Mouse (Mus musculus) thymus, postnatal 0 days (tissue): ENCODE measurements around the gene Stx6. TPM values are rescaled to one million over a fixed set of nuclear protein-coding genes. Genes with fewer than 3 reads are reported as not detected.

Source experiments
- DNase-seq: peaks from one replicate; pipeline ENCODE4 v3.0.0-alpha.2; 2015; ENCODE audit warnings: low spot score
- polyA plus RNA-seq: library from polyadenylated mRNA; unstranded; fragments of >200 nt; fragmentation: Nextera tagmentation; extraction: Ambion mirVana; gene quantifications from 2 replicates; pipeline ENCODE4 v1.2.1, GENCODE M21; 2015

Gene Stx6
- polyA plus RNA-seq, 1 experiment from 2014 or later, result 150 TPM

DNA sequence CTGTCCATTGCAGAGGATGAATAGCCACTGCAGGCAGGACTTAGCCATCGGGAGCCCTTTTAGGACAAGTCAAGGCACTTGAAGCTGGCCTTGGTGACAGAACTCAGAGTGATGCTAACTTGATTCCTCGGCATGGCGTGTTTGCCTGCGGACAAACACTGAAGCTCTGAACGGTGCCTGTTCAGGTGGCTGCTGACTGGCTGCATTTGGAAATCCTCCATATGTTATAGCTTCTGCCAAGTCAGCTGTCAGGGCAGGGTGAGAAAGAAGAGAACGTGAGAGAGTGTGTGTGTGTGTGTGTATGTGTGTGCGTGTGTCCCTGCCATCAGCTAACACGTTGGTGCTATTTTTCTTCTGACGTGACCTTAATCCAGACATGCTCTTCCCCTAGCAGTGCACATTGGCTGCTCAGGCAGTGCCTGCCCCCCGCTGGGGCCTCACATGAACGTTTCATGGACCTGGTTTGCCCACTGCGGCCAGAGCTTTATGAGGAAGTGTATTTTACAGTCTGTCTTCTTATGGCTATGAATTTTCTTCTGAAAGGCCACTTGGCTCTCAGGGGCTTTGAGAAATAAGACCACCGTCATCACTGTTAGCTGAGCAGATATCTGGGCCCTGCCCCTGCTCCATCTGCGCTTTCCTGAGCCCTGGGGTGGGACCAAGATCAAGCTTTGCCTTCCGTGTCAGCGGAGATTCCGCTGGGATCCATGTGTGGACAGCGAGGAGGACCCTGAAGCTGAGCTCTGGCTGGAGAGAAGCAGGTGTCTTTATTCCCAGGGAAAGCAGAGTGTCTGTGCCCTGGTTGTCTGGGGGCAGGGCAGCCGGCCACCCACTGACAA, 47.5 kb downstream of the Stx6 start:
- no peak for DNase-seq

GRCm38 (mm10) chr1:155207859-155208258, 49.3 kb downstream of the Stx6 start:
- no peak for DNase-seq

DNA sequence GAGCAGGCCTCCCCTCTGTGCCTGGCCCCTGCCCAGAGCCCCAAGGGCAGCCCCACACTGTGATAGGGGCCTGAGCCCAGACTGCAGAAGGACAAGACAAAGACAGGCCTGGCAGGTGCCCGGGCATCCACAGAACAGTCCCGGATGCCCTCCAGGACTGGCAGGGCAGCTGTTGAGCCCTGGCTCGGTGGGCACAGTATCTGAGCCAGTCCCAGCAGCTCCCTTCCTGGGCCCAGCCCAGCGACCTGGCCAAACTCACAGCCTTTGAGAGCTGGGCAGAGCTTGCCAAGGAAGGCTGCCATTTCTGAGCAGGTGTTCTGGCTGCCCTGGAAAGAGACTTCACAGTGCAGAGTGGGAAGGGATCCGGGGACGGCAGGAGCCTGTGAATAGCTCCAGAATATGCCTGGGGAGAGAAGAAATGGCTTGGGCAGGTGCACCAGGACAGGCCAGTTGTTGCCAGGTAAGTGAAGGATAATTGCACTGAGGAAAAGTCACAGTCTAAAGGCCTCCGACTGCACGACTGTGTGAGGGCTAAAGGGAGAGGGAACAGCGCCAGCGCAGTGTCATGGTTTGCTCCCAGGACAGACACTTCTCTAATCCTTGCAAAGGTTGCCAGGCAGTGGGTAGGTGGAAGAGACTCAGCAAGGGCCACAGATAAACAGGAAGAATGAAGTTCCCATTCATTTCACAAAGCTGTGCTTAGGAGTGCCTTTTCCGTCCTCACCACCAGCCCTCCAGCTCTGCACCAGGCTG, 51.7 kb downstream of the Stx6 start:
- no peak for DNase-seq

- DNase-seq, result no peak
These were observed 52.5 kb downstream of the Stx6 start for GRCm38 (mm10) chr1:155211017-155211416.

DNA sequence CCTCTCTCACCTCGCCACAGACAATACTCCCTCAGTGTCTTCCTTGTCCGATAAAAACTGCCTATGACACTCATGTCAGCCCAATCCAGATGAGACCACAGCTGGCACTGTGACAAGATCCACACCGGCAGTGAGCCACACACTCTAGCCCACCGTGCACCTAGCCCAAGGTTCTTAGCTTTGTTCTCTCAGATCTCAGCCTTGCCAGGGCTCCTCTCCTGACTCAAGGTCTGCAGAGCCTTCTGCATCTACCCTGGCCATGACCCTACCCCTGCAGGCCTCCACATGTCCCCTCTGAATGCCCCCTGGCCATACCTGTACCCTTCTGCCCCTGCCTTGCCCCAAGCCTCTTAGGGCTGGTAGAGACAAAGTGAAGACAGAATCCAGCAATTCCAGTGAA, 53.6 kb downstream of the Stx6 start:
- no peak for DNase-seq

DNA sequence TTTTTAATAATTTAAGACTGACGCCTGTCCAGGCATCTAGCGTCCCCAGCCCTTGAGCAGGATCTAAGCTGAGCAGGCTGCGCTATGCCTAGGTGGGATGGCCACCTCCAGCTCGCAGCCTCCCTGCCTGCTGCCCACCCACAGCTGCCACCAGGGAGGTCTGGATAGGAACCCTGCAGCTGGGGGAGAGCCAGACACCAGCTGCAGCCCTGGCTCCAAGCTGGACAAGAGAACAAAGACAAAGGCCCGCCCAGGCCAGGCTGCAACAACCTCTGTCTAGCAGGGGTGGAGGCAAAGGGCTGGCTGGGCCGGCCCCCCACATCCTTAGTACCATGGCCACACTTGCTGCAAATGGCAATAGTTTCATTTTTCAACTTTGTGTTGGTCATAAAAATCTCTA, 54.0 kb downstream of the Stx6 start:
- DNase-seq, result no peak

GRCm38 (mm10) chr1:155212936-155213774, 54.6 kb downstream of the Stx6 start:
- DNase-seq, result no peak

DNA sequence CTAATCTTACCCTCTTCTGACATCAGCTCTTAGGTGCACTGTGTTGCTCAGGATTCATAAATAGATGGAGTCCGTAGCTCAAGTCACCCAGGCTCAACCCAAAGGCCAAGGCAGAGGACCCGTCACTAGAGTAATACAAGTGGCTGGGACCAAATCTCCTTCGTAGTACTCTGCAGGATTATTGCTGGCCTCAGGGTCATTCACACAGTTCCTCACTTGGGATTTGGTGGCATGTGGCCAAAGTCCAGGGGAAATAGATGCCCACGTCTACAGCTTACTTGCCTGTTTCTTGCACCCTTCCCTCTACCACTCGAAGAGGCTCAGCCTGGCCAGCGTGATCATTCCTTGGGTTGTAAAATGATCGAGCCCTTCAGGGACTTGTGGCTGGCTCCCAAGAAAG, 55.4 kb downstream of the Stx6 start:
- DNase-seq, result no peak

GRCm38 (mm10) chr1:155215066-155215764, 56.7 kb downstream of the Stx6 start:
- DNase-seq, result peak; percentile 47

- no peak for DNase-seq
These were observed 57.8 kb downstream of the Stx6 start for GRCm38 (mm10) chr1:155216313-155216712.

DNA sequence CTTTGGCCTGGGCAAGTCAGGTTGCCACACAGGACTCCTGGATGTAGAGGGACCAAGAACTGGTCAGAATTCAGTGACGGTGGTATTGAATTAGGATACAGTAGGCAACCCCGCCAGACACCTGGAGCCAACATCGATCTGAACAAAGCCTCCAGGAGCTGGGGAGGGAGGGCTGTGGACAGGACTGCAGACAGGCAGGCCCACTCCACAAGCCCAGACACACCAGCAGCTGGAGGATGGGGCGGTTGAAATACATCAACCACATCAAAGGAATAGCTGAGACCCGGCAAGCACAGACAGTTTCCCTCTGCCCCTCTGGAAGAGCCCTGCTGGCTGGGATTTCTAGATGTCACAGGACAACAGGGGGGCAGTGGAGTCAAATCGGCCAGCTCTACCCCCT, 58.3 kb downstream of the Stx6 start:
- DNase-seq, result peak; percentile 46

- peak; percentile 73 for DNase-seq
These were observed 59.5 kb downstream of the Stx6 start for GRCm38 (mm10) chr1:155217865-155218541.

- DNase-seq, result no peak
These were observed 60.4 kb downstream of the Stx6 start for GRCm38 (mm10) chr1:155218924-155219323.

GRCm38 (mm10) chr1:155222101-155222669, 63.7 kb downstream of the Stx6 start:
- no peak for DNase-seq

DNA sequence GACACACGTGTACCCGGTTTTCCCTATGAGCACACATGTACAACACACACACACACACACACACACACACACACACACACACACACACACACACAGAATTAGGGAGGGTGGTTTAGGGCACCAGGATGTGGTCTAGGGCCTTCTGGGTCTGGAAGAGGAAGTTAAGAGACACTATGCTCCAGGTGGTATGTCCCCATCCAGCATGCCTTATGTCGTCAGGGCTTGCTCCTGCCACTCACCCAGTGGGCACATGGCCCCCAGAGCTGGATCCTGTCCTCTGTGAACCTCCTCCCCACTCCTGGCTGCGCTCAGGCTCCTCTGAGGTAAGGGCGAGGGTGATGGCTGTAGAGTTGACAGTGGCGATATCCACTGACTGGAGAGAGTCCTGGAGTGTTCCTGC, 64.5 kb downstream of the Stx6 start:
- peak; percentile 89 for DNase-seq

GRCm38 (mm10) chr1:155223849-155224554, 65.5 kb downstream of the Stx6 start:
- peak; percentile 85 for DNase-seq

DNA sequence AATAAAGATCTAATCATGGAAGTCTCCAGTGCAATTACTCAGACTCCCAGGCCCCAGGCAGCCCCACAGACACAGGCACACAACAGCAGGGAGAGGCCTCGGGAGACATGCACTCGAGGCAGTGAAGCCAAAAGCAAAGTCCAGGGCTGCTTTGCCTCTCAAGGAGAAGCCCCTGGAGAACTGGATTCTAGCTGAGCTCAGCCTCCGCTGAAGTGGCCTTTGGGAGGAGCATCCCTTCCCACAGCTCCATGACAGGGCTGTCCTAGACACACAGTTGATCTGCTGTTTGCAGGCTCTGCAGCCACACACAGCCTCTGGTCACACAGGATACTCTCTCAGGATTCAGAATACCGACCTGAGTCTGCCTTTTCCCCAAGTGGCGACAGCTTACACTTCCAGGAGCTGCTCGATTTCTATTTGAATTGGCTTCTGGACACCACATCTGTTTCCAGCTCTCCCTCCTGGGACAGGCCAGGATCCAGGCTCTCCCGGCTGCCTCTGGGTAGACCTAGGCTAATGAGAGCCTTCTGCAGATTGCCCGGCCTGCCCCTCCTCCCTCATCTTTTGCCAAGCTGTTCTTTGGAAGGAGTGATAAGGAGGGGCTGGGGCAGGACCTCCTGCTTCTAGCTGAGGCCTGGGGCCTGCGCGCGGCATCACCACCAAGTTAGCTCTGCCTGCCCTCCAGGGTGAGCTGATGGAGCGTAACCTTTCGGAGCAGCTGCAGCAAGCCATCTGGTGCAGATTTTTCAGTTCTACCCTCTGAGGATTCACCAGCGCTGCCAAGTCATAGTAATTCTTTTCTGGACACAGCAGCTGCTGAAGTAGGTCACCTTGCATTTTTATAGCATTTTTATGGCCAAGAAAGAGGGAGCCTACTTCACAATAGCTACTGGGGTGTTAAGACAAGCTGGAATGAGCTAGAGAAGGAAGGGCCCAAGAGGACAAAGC, 71.2 kb downstream of the Stx6 start:
- no peak for DNase-seq

DNA sequence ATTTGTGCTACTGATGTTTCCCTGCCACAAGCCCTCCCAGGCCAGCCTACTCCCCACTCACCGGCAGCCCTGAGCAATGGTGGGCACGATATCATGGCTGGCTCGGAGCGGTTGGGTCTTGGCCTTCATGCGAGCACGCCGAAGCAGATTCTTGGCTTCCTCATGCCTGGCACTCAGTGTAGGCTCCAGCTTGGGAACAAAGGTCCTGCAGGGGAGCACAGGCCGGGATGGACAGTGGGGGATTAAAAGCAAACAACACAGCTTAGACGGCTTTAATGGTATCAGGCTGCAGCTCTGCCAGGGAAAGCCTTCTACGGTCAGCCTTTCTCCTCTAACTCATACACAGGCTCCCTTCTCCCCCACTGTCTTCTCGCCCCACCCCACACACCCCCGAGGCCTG, 73.9 kb downstream of the Stx6 start:
- no peak for DNase-seq
